Mouse (Mus musculus): Measurements from ENCODE around the gene Zan. TPM values are rescaled to one million over a fixed set of nuclear protein-coding genes. Genes with fewer than 3 reads are reported as not detected.

Gene Zan
- polyA plus RNA-seq, 1 experiment from 2014 or later = 0.18 TPM

DNA sequence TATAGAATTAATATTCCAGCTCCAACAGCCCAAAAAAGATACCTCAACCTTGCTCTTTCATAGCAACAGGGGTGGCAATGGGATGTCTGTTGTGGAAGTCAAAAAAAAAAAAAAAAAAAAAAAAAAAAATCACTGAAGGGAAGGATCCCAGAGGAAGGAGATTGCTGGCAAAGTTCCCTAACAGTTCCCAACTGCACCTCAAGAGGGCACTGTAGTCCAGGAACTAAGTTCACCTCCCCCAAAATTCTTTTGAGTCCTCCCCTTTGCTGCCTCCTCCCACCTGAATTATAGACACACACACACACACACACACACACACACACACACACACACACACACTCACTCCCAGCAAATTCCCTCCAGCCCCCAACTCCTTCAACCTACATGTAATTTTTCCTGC, 4.3 kb upstream of the Zan start:
- Histone ChIP-seq H3K4me2 (no peak overlapping the region), H3K9me3 (ENCODE audit: low read depth, low read length) (no peaks in the 10 kb centered on the region), H3K27me3 (ENCODE audit: insufficient read depth, low read length) (peaks cover 17% of the 10 kb centered on the region), H3K4me1 (ENCODE audit: insufficient read depth) (no peaks in the 10 kb centered on the region), H3K4me3 (ENCODE audit: low read depth, low read length) (no peak overlapping the region), H3K36me3 (ENCODE audit: insufficient read depth) (no peaks in the 10 kb centered on the region), H3K27ac (ENCODE audit: low read depth) (no peak overlapping the region), H3K9ac (no peak overlapping the region)
- peak; percentile 79 for TF ChIP-seq CTCF (IDR thresholded peaks at IDR 0.05; ENCODE audit: low read depth)
- no peak for ATAC-seq (ENCODE audit: insufficient read depth)
- peak; percentile 96 for DNase-seq

DNA sequence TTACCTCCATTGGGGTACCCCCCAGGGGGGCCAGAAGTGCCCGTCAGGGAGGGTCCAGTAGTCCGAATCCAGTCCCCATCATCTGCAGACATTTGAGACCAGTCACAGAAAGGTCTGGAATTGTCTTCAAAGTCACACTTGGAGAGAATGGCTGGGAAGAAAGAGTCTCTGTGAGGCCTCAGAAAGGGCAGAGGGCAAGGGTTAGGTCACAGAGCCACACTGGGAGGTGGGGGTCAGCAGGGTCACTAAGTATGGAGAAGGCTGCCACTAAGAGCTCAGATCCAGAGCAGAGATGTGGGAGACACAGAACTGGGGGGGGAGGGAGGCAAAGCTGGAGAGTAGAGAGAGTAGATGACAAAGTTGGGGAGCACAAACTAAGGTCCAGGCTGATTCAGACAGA, 2.5 kb downstream of the Zan start:
- H3K9ac ChIP-seq = no peak overlapping the region
- no peaks in the 10 kb centered on the region for H3K27me3 ChIP-seq (ENCODE audit: insufficient read depth, low read length)
- no peak overlapping the region for H3K27ac ChIP-seq (ENCODE audit: low read depth)
- no peaks in the 10 kb centered on the region for H3K36me3 ChIP-seq (ENCODE audit: insufficient read depth)
- TF ChIP-seq CTCF (IDR thresholded peaks at IDR 0.05; ENCODE audit: low read depth) = no peak
- H3K4me3 ChIP-seq (ENCODE audit: low read depth, low read length) = no peak overlapping the region
- H3K4me1 ChIP-seq (ENCODE audit: insufficient read depth) = no peaks in the 10 kb centered on the region; the same call in 1 of the 2 replicates
- no peak for ATAC-seq (ENCODE audit: insufficient read depth)
- DNase-seq = no peak
- H3K9me3 ChIP-seq (ENCODE audit: low read depth, low read length) = no peaks in the 10 kb centered on the region
- H3K4me2 ChIP-seq = no peak overlapping the region
- WGBS = 46% methylated on average over 2 of the region's 2 CpGs

- DNase-seq = peak; percentile 28
- Histone ChIP-seq H3K27me3 (ENCODE audit: insufficient read depth, low read length) (no peaks in the 10 kb centered on the region), H3K4me2 (no peak overlapping the region), H3K4me1 (ENCODE audit: insufficient read depth) (no peaks in the 10 kb centered on the region; the same call in 1 of the 2 replicates), H3K9ac (no peak overlapping the region), H3K36me3 (ENCODE audit: insufficient read depth) (no peaks in the 10 kb centered on the region), H3K9me3 (ENCODE audit: low read depth, low read length) (no peaks in the 10 kb centered on the region), H3K27ac (ENCODE audit: low read depth) (peak overlapping the region; percentile 14; the same call in 1 of the 2 replicates), H3K4me3 (ENCODE audit: low read depth, low read length) (no peak overlapping the region)
- no peak for TF ChIP-seq CTCF (IDR thresholded peaks at IDR 0.05; ENCODE audit: low read depth)
- ATAC-seq (ENCODE audit: insufficient read depth) = peak; percentile 62; the same call in 1 of the 2 replicates
- 43% methylated on average over 5 of the region's 5 CpGs for WGBS
These were observed 4.5 kb downstream of the Zan start for GRCm38 (mm10) chr5:137472252-137472904.

GRCm38 (mm10) chr5:137466946-137467345, 9.9 kb downstream of the Zan start:
- no peaks in the 10 kb centered on the region for H3K4me1 ChIP-seq (ENCODE audit: insufficient read depth)
- WGBS = 90% methylated on average over 6 of the region's 6 CpGs
- DNase-seq (no peak), ATAC-seq (ENCODE audit: insufficient read depth) (no peak)
- no peak overlapping the region for H3K9ac ChIP-seq
- no peak overlapping the region for H3K27ac ChIP-seq (ENCODE audit: low read depth)
- no peaks in the 10 kb centered on the region for H3K36me3 ChIP-seq (ENCODE audit: insufficient read depth)
- no peak overlapping the region for H3K4me3 ChIP-seq (ENCODE audit: low read depth, low read length)
- no peaks in the 10 kb centered on the region for H3K9me3 ChIP-seq (ENCODE audit: low read depth, low read length)
- H3K4me2 ChIP-seq = no peak overlapping the region
- H3K27me3 ChIP-seq (ENCODE audit: insufficient read depth, low read length) = no peaks in the 10 kb centered on the region
- no peak for TF ChIP-seq CTCF (IDR thresholded peaks at IDR 0.05; ENCODE audit: low read depth)

GRCm38 (mm10) chr5:137465049-137465448, 11.8 kb downstream of the Zan start:
- no peak overlapping the region for H3K9ac ChIP-seq
- peak; percentile 54 for TF ChIP-seq CTCF (IDR thresholded peaks at IDR 0.05; ENCODE audit: low read depth)
- no peak overlapping the region for H3K4me3 ChIP-seq (ENCODE audit: low read depth, low read length)
- DNase-seq (peak; percentile 68), ATAC-seq (ENCODE audit: insufficient read depth) (no peak)
- no peaks in the 10 kb centered on the region for H3K36me3 ChIP-seq (ENCODE audit: insufficient read depth)
- H3K27ac ChIP-seq (ENCODE audit: low read depth) = no peak overlapping the region
- H3K27me3 ChIP-seq (ENCODE audit: insufficient read depth, low read length) = no peaks in the 10 kb centered on the region
- H3K4me1 ChIP-seq (ENCODE audit: insufficient read depth) = no peaks in the 10 kb centered on the region
- 41% methylated on average over 3 of the region's 3 CpGs for WGBS
- H3K4me2 ChIP-seq = no peak overlapping the region
- no peaks in the 10 kb centered on the region for H3K9me3 ChIP-seq (ENCODE audit: low read depth, low read length)

GRCm38 (mm10) chr5:137455866-137456591, 20.8 kb downstream of the Zan start:
- Histone ChIP-seq H3K27me3 (ENCODE audit: insufficient read depth, low read length) (no peaks in the 10 kb centered on the region), H3K4me1 (ENCODE audit: insufficient read depth) (no peaks in the 10 kb centered on the region), H3K36me3 (ENCODE audit: insufficient read depth) (no peaks in the 10 kb centered on the region), H3K4me3 (ENCODE audit: low read depth, low read length) (no peak overlapping the region), H3K9ac (no peak overlapping the region), H3K9me3 (ENCODE audit: low read depth, low read length) (no peaks in the 10 kb centered on the region), H3K27ac (ENCODE audit: low read depth) (peak overlapping the region; percentile 2; the same call in 1 of the 2 replicates), H3K4me2 (no peak overlapping the region)
- peak; percentile 30; the same call in 1 of the 2 replicates for TF ChIP-seq CTCF (IDR thresholded peaks at IDR 0.05; ENCODE audit: low read depth)
- ATAC-seq (ENCODE audit: insufficient read depth) (peak; percentile 81), DNase-seq (peak; percentile 69)
- 38% methylated on average over 7 of the region's 7 CpGs for WGBS

GRCm38 (mm10) chr5:137455206-137455605, 21.7 kb downstream of the Zan start:
- WGBS = 62% methylated on average over 6 of the region's 6 CpGs
- no peak overlapping the region for H3K4me2 ChIP-seq
- H3K27me3 ChIP-seq (ENCODE audit: insufficient read depth, low read length) = no peaks in the 10 kb centered on the region
- no peak for TF ChIP-seq CTCF (IDR thresholded peaks at IDR 0.05; ENCODE audit: low read depth)
- no peak for DNase-seq
- no peak overlapping the region for H3K4me3 ChIP-seq (ENCODE audit: low read depth, low read length)
- no peaks in the 10 kb centered on the region for H3K4me1 ChIP-seq (ENCODE audit: insufficient read depth)
- no peaks in the 10 kb centered on the region for H3K9me3 ChIP-seq (ENCODE audit: low read depth, low read length)
- ATAC-seq (ENCODE audit: insufficient read depth) = no peak
- H3K27ac ChIP-seq (ENCODE audit: low read depth) = peak overlapping the region; percentile 67; the same call in 1 of the 2 replicates
- no peaks in the 10 kb centered on the region for H3K36me3 ChIP-seq (ENCODE audit: insufficient read depth)
- no peak overlapping the region for H3K9ac ChIP-seq

Data from lung, embryonic 14.5 days (tissue).